Mouse (Mus musculus) olfactory bulb, adult 2 months (tissue): ENCODE measurements around the gene Cdyl.

ENCODE experiments used
- CTCF ChIP-seq: fragments of 200-500 bp; IDR thresholded peaks from 2 replicates; pipeline ENCODE4 v1.5.1; 2012; ENCODE audit warnings: low read depth, mild to moderate bottlenecking, low read length, moderate library complexity; ENCODE audit not compliant: insufficient read depth
- POLR2A ChIP-seq: fragments of 200-500 bp; IDR thresholded peaks from 2 replicates; pipeline ENCODE4 v1.6.1; 2012; ENCODE audit warnings: mild to moderate bottlenecking, low read depth, low read length, moderate library complexity; ENCODE audit not compliant: insufficient read depth

- TF ChIP-seq CTCF (no peak), POLR2A (no peak)
These were observed 123.3 kb downstream of the Cdyl start for GRCm38 (mm10) chr13:35782949-35783348.
